Mouse (Mus musculus) bone marrow macrophage, adult 2 months (primary cell): ENCODE measurements around the gene Mrps21.

ENCODE experiments used
- CTCF ChIP-seq: IDR thresholded peaks from 2 replicates; pipeline ENCODE4 v1.5.1; 2012; ENCODE audit warnings: low read depth, mild to moderate bottlenecking, low read length, moderate library complexity
- POLR2A ChIP-seq: IDR thresholded peaks from 2 replicates; pipeline ENCODE4 v1.6.1; 2012; ENCODE audit warnings: mild to moderate bottlenecking, low read depth, low read length, borderline replicate concordance

GRCm38 (mm10) chr3:95829053-95829452 is 42.3 kb downstream of the Mrps21 start:
- TF ChIP-seq CTCF (no peak), POLR2A (no peak)
